Mouse (Mus musculus) brain, embryonic 14.5 days (tissue): ENCODE data around the gene Ppfia2.

Experiments used
- CTCF ChIP-seq: fragments of 200-500 bp; IDR thresholded peaks from 2 replicates; pipeline ENCODE4 v1.5.1; 2012; ENCODE audit warnings: inconsistent platforms, mild to moderate bottlenecking, moderate library complexity, borderline replicate concordance; ENCODE audit not compliant: insufficient read depth, insufficient read length; ENCODE audit errors: extremely low read depth
- POLR2A ChIP-seq: fragments of 200-500 bp; IDR thresholded peaks from 2 replicates; pipeline ENCODE4 v1.6.1; 2012; ENCODE audit warnings: mild to moderate bottlenecking, inconsistent platforms, borderline replicate concordance; ENCODE audit not compliant: poor library complexity, insufficient read depth, insufficient read length, severe bottlenecking; ENCODE audit errors: extremely low read depth

DNA sequence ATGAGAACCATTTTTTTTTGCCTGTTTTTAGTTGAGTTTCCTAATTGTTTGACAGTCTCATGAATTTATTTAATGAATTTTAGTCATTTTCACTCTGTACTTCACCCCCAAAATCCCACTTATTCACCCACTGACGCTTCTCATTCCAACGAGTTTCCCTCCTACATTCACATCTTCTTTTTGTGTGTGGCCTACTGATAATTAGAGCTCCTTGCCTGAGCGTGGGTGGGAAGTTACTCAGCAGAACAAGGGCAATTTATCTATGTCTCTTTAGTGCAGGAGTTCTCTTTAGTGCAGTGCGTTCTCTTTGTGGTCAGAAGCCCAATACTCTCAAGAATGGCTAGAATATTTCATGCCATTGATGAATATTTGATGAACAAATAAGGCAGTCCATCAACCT lies 95.9 kb downstream of the Ppfia2 start:
- TF ChIP-seq CTCF (no peak), POLR2A (no peak)
